Mouse (Mus musculus): ENCODE data around the gene Ccl28.
A peak's percentile ranks its signal among the peaks of the same experiment; 100 is the strongest.
"Not testable (repeated sequence)": the region's sequence is repeated elsewhere in the genome, so short reads cannot be mapped to it uniquely, and the experiment has no call there.

Ccl28 gene

GRCm38 (mm10) chr13:119648891-119649698 is 25.5 kb downstream of the Ccl28 start:
- no peak for DNase-seq (ENCODE audit: low read depth, low spot score)

GRCm38 (mm10) chr13:119649699-119650046 is 26.1 kb downstream of the Ccl28 start:
- no peak for DNase-seq (ENCODE audit: low read depth, low spot score)

- no peak for DNase-seq (ENCODE audit: low read depth, low spot score)
These were observed 31.1 kb downstream of the Ccl28 start for GRCm38 (mm10) chr13:119654734-119655133.

GRCm38 (mm10) chr13:119656246-119656645 is 32.6 kb downstream of the Ccl28 start:
- no peak for DNase-seq (ENCODE audit: low read depth, low spot score)

DNA sequence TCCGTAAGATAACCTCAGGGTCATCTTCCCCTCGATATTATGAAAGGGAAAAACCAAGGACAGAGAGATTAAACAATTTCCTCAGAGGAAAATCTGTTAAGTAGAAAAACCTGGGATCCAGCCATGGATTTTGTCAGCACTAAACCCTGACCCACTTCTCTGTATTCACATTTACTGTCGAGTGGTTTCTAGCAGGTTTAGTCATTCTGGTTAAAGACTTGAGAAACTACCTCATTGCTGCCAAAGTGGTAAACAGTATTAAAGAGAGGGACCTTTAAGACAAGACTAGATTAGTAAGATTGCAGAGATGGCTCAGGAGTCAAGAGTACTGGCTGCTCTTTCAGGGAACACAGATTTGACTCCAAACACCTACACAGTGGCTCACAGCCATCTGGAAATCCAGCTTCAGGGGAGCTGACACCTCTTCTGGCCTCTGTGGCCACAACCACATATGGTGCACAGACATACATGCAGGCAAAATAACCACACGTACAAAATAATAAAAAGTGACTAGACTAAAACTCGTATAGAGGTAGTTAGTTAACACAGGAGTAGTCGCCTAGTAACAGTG is 33.3 kb downstream of the Ccl28 start:
- DNase-seq (ENCODE audit: low read depth, low spot score) = no peak

DNA sequence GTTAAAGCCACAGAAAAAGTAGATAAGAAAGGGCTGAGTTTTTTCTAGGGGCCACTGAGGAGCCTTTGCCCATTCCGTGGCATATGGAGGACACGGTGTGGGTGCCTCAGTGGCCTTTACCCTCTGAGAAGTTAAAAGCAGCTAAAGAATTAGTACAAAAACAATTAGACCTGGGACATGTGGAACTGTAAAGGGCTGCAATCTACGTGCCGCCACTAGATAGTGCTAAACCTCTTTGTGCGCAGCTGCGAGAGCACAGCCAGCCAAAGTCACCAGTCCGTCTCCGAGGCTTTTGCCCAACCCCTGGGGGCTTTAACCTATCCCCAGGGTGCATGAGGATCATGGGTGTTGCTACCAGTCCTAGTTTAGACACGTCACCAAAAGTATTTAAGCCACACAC is 37.8 kb downstream of the Ccl28 start:
- DNase-seq (ENCODE audit: low read depth, low spot score) = not testable (repeated sequence)

- DNase-seq (ENCODE audit: low read depth, low spot score) = no peak
These were observed 55.2 kb downstream of the Ccl28 start for GRCm38 (mm10) chr13:119678794-119679193.

- no peak for DNase-seq (ENCODE audit: low read depth, low spot score)
These were observed 56.1 kb downstream of the Ccl28 start for GRCm38 (mm10) chr13:119679721-119680120.

- DNase-seq (ENCODE audit: low read depth, low spot score) = no peak
These were observed 57.5 kb downstream of the Ccl28 start for GRCm38 (mm10) chr13:119681161-119681560.

GRCm38 (mm10) chr13:119684416-119685177 is 61.0 kb downstream of the Ccl28 start:
- DNase-seq (ENCODE audit: low read depth, low spot score) = no peak

DNA sequence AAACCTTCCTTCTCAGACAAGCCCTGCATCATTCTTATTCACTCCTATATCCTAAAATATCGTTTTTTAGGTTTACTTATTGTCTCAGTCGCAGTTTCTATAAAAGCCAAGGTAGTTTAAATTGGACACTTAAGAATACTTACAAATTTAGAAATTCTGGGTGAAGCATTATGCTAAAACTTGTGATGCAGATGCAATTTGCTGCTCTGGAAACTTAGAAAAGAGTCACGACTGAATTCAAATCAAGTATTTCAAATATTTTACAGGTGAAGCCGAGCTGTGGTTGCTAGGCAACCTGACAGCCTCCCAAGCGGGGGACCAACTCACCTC is 66.1 kb downstream of the Ccl28 start:
- DNase-seq (ENCODE audit: low read depth, low spot score) = no peak

DNA sequence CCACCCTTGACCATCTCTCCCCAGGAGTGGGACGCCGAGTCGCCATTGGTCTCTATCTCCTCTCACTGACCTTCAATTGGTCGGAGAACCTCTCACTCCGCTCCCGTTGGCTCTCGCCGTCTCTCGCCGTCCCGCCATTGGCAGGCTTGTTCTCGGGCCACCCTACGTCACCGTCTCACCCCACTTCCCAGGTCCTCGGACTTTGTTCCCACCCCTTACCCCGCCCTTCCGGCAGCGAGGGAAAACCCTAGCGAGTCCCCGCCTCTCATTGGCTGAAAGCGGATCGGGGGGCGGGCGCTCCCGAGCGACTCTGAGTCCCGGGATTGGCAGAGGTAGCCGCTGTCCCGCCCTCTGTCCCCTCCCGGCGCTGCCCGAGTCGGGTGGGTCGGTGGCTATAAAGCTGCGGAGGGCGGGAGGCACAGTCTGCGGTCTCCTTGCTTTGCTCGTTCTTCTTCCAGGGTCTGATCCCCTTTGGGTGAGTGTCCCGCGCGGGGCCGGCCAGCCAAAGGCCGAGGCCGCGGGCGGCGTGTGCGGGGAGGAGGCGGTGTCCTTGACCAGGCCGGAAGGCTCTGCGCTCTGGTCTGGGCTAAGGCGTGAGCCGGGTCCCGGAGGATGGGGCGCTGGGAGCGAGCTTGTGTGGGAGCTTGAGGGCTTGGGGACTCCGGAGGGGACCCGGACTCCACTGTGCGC is 66.6 kb downstream of the Ccl28 start, which contains the start of gene Hmgcs1:
Gene Hmgcs1, plus strand, starts transcription at position 341 of the 690 bp plus-strand sequence.
- peak; percentile 98 for DNase-seq (ENCODE audit: low read depth, low spot score)

DNA sequence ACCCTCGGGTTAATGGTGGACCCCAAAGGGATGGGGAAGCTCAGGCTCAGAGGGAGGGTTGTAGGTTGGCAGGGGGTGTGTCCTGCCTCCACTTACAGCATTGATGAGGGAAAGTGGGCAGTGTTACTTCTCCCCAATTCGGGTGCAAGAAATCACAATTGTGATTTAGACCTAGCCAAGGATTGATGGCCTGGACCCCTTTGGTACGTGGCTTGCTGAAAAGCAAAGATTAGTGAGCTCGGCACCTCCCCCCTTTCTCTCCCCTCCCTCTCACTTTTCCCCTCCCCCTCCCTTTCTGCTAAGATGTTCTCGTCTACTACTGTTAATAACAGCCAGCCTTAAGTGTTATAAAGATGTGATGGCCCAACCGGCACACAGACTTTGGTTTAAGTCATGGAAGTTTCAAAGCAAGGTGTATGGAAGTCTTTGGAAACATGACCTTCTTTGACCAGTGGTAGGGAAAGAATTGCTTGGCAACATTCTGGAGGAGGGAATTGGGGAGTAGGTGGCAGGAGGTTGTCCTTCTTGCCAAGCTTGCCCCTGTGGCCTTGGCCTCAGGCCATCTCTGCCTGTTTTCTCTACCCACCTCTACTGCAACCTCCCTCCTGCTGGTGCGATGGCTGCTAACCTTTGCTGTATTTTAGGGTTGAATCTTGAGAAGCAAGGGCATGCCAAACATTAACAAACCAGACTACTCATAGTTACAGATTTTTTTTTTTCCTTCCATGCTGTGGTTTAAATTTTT is 67.4 kb downstream of the Ccl28 start:
- no peak for DNase-seq (ENCODE audit: low read depth, low spot score)

DNA sequence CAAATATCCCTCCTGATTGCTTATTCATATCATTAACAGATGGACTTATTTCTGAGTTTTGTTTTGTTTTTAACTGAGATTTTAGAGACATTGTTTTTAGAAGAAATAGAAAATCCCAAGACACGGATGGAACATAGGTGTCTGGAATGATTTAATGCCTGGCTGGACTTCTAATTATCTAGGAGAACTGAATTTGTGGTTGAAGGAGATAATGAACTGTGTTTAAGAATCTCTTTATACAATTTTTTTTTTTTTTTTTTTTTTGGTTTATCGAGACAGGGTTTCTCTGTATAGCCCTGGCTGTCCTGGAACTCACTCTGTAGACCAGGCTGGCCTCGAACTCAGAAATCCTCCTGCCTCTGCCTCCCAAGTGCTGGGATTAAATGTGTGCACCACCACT is 68.3 kb downstream of the Ccl28 start:
- not testable (repeated sequence) for DNase-seq (ENCODE audit: low read depth, low spot score)

DNA sequence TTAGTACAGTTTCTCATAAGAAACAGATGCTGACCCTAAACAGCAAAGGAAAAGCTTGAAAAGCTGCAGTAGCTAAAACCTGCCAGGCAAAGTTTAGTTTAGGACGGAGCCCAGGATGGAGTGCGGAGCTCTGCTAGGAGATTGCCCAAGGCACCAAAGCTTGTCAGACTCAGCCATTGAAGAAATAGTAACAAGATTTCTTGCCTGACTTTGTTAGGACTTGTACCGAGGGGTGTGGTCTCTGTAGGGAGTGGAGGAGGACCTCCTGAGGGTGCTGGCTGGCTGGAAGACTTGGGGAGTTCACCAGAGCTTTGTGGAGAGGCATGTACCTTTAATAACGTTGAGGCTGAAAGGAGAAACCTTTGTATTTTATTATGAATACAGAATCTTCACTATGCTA is 72.1 kb downstream of the Ccl28 start:
- DNase-seq (ENCODE audit: low read depth, low spot score) = no peak

DNA sequence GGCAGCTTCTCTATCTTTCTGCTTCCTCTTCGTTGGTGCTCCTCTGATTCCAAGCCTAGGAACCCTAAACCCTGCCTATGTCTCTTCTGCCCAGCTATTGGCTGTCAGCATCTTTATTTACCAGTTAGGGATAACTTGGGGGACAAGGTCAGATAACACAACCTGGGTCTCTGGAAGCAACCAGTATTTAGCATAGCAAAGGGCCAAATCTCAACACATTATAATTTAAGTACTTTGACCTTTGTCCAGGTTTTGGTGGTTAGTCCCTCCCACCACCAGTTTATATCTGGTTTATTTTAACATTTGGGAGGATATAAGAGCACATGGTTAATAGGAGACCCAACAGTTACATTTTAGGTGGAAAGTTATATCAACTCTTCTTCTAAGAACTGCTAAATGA is 72.9 kb downstream of the Ccl28 start:
- no peak for DNase-seq (ENCODE audit: low read depth, low spot score)

DNA sequence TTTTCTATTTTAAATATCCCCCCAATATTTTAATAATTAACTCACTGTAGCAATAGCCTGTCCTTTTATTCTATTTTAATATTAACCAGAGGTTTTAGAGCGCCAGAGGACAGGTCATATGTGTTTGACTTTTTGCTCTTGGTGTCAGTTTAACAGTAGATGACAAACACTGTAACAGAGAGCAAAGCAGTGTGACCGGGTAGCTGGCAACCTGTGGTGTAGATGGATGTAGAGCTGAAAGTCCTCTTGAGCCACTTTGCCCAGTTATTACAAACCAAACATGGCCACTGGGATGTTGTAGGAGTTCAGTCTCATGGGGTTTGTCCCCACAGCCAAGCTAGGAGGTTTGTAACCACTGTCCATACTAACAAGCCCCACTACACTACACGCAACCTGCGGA is 74.8 kb downstream of the Ccl28 start:
- no peak for DNase-seq (ENCODE audit: low read depth, low spot score)

All from WW6 (cell line).